Mouse (Mus musculus): Measurements from ENCODE around the gene Eif4a1.

- TF ChIP-seq POLR2A (IDR thresholded peaks at IDR 0.05; ENCODE audit: extremely low read depth, insufficient read depth, low read length) (no peak), CTCF (IDR thresholded peaks at IDR 0.05; ENCODE audit: extremely low read depth, insufficient read depth, low read length) (no peak)
Measured at GRCm38 (mm10) chr11:69706775-69707479, 34.7 kb upstream of the Eif4a1 start.

Data from cortical plate, adult 2 months (tissue).